ENCODE assay signal across 9 mouse cellular contexts in genomic region chr9:77469791-77470607, GRCm38 (mm10).
DNase-seq lines count a peak whose midpoint lies in the region; ATAC-seq lines count a peak whose summit lies in the region.
"Had no signal": no experiment of that assay in that cellular context is flagged by ENCODE, and none has a peak within 500 bp of the region (broad histone marks: within the 10 kb centered on the region; RNA-seq: fewer than 3 reads in every experiment).

No protein-coding gene starts in this region.

- no peaks in the 10 kb centered on the region for H3K9me3 ChIP-seq in heart, embryonic 16.5 days (replicated peaks; ENCODE audit: control insufficient read depth, low read length)

- H3K9ac ChIP-seq in heart, embryonic 16.5 days (ENCODE audit: low read length), result peak overlapping the region; percentile 33

- H3K36me3 ChIP-seq in heart, embryonic 16.5 days (ENCODE audit: control insufficient read depth, insufficient read depth), result peaks cover 9% of the 10 kb centered on the region

- no peak overlapping the region for H3K4me3 ChIP-seq in heart, embryonic 16.5 days (ENCODE audit: low read length)

- H3K27me3 ChIP-seq in heart, embryonic 16.5 days (ENCODE audit: control insufficient read depth, insufficient read depth, low read length), result no peaks in the 10 kb centered on the region

- H3K4me2 ChIP-seq in heart, embryonic 16.5 days (ENCODE audit: low read depth, low read length), result peak overlapping the region; percentile 47

- peak; percentile 50 for DNase-seq in embryo, embryonic 11 days
- DNase-seq in embryo, embryonic 9.5 days (ENCODE audit: extremely low spot score), result no peak
- peak; percentile 69 to 81 for DNase-seq in kidney, postnatal 4 days
- DNase-seq in lung, postnatal 4 days, result peak; percentile 29 to 54
- peak; percentile 75 to 76 for DNase-seq in thymus, postnatal 10 days (ENCODE audit: low spot score in 2 of 2)
- DNase-seq in adrenal gland, adult 18-20 months (ENCODE audit: low spot score in 2 of 2), result no peak

- WGBS in heart, embryonic 16.5 days, result 46% methylated on average over 20 of the region's 20 CpGs

- H3K27ac ChIP-seq in heart, embryonic 16.5 days (ENCODE audit: low read length), result peak overlapping the region; percentile 76
- H3K27ac ChIP-seq: macrophage had no signal

- H3K4me1 ChIP-seq in heart, embryonic 16.5 days (ENCODE audit: control insufficient read depth, insufficient read depth, low read length), result peaks cover 44% of the 10 kb centered on the region

- peak; percentile 64 for ATAC-seq in activated CD4-positive, CD25-positive, alpha-beta regulatory T cell, adult 4 months
- ATAC-seq in heart, embryonic 16.5 days (replicated peaks; ENCODE audit: extremely low read depth, insufficient read depth, low FRiP score), result peak; percentile 79

Comparison
In these comparisons a context has a peak if more than half of its experiments do, and no peak if none do; other contexts are left out.
1. DNase-seq: peak in embryo, embryonic 11 days (single experiment), kidney, postnatal 4 days (2 of 2), lung, postnatal 4 days (2 of 2) and thymus, postnatal 10 days (2 of 2); none in embryo, embryonic 9.5 days (single experiment) and adrenal gland, adult 18-20 months (0 of 2).